Mouse (Mus musculus) intestine, embryonic 14.5 days (tissue): ENCODE results near the gene Glb1l3. TPM values are rescaled to one million over a fixed set of nuclear protein-coding genes. Genes with fewer than 3 reads are reported as not detected.

Source experiments
- polyA plus RNA-seq: library from polyadenylated mRNA; unstranded; fragments of >200 nt; fragmentation: Nextera tagmentation; extraction: Ambion mirVana; gene quantifications from 2 replicates; pipeline ENCODE4 v1.2.1, GENCODE M21; 2014

Glb1l3 gene
- polyA plus RNA-seq, 1 experiment from 2014 or later, result not detected

Other genes starting within 250 kb of the Glb1l3 start
- 0.48 and 0.50 TPM in 2 replicates for gene B3gat1, start 127.2 kb downstream of the Glb1l3 start, polyA plus RNA-seq
- 1.9 and 3.1 TPM in 2 replicates for gene Glb1l2, start 54.4 kb downstream of the Glb1l3 start, polyA plus RNA-seq
- not detected in 2 replicates for gene Gm1110, start 62.2 kb upstream of the Glb1l3 start, polyA plus RNA-seq
- gene Acad8, start 138.7 kb upstream of the Glb1l3 start, polyA plus RNA-seq, result 33.3 and 35.9 TPM in 2 replicates
- 167 and 170 TPM in 2 replicates for gene Thyn1, start 138.8 kb upstream of the Glb1l3 start, polyA plus RNA-seq
- 35.9 and 36.4 TPM in 2 replicates for gene Vps26b, start 169.2 kb upstream of the Glb1l3 start, polyA plus RNA-seq
- 32.7 and 36.4 TPM in 2 replicates for gene Ncapd3, start 169.3 kb upstream of the Glb1l3 start, polyA plus RNA-seq